Mouse (Mus musculus): ENCODE measurements around the gene Jakmip3. TPM values are rescaled to one million over a fixed set of nuclear protein-coding genes. Genes with fewer than 3 reads are reported as not detected.

Jakmip3 gene
- 0.22 TPM in 2 replicates for polyA plus RNA-seq (2015; fragmentation: Nextera tagmentation; extraction: Ambion mirVana)

DNA sequence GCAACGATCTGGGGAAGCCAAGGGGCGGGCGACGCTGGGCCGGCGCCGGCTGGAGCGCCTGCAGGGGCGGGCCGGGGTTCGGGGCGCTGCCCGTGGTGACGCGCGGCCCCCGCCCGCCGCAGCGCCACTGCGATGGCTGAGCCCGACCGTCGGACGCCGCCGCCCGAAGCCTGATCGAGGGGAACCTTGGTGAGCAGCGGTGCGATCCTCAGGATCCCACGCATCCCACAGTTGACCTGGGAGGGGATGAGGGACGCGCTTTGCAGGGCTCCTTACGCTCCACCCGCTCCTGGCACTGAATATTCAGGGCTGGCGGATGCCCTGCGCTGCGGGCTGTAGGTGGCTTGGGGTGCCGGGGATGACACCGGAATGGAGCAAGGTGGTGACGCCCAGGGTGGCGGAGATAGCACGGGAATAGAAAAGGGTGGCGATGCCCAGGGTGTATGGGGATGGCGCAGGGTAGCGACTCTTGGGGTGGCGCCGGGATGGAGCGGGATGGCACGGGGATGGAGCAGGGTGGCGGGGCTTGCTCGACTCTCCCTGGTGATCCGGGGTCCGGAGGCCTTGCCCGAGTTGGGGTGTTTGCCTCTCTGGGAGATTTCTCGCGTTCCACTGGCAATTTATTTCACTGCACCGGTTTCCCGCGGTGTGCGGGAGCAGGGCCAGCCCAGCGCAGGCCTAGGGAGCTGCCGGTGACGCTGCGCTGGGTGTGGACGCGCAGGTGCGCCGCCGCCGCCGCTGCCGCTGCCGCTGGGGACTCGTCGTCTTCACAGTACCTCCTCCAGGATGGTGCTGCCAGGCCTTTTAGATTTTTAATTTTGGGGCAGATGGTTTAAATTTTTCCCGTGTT, at the start of gene Jakmip3:
TSS of gene Jakmip3 (plus strand) at position 119 of the 850 bp plus-strand sequence.
- peak; percentile 57; the same call in 1 of the 2 replicates for ATAC-seq (ENCODE audit: low FRiP score, low TSS enrichment)
- WGBS = under 1% methylated on average over 78 of the region's 78 CpGs
- H3K9me3 ChIP-seq (ENCODE audit: low read length) = 0 out of 2 replicates have a peak, but pooled peaks cover 2% of the 10 kb centered on the region

DNA sequence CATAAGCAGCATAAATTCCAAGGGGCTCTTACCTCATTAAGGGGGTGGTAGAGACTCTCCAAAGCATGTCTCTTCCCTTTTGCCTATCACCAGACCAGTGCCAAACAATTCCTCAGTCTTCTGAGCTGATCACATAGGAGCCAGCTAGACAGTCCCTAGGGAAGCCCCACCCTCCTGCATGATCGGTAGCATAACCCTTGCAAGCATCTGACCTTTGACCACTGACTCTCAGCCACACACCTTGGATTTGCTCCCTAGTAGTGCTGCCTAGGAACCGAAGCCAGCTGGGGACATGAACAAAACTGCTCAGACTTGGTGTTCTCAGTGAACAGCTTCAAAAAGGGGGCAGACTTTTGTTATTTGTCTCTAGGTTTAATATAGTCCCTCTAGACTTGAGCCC, 42.4 kb upstream of the Jakmip3 start:
- no peaks in the 10 kb centered on the region for H3K9me3 ChIP-seq (ENCODE audit: low read length)
- H3K4me3 ChIP-seq (ENCODE audit: low read length) = no peak overlapping the region
- no peak overlapping the region for H3K4me2 ChIP-seq (replicated peaks; ENCODE audit: low read depth, low read length)
- 0 out of 2 replicates have a peak, but pooled peaks cover under 1% of the 10 kb centered on the region for H3K4me1 ChIP-seq (ENCODE audit: insufficient read depth, low read length)
- 58% methylated on average over 2 of the region's 2 CpGs for WGBS
- no peaks in the 10 kb centered on the region for H3K27me3 ChIP-seq (ENCODE audit: insufficient read depth, low read length)
- no peak overlapping the region for H3K27ac ChIP-seq (ENCODE audit: low read length)
- H3K36me3 ChIP-seq (ENCODE audit: insufficient read depth, low read length) = peaks cover 19% of the 10 kb centered on the region
- no peak overlapping the region for H3K9ac ChIP-seq (replicated peaks; ENCODE audit: low read length)
- ATAC-seq (ENCODE audit: low FRiP score, low TSS enrichment) = no peak

More for the DNA sequence above, at the start of gene Jakmip3:
- Histone ChIP-seq H3K9ac (replicated peaks; ENCODE audit: low read length) (peak within 1 kb of the TSS; percentile 28; the same call in 1 of the 2 replicates), H3K4me1 (ENCODE audit: insufficient read depth, low read length) (peaks cover 9% of the 10 kb centered on the region), H3K36me3 (ENCODE audit: insufficient read depth, low read length) (no peaks in the 10 kb centered on the region), H3K4me3 (ENCODE audit: low read length) (peak within 1 kb of the TSS; percentile 52), H3K4me2 (replicated peaks; ENCODE audit: low read depth, low read length) (peak within 1 kb of the TSS; percentile 80), H3K27ac (ENCODE audit: low read length) (no peak within 1 kb of the TSS), H3K27me3 (ENCODE audit: insufficient read depth, low read length) (peaks cover 56% of the 10 kb centered on the region)

DNA sequence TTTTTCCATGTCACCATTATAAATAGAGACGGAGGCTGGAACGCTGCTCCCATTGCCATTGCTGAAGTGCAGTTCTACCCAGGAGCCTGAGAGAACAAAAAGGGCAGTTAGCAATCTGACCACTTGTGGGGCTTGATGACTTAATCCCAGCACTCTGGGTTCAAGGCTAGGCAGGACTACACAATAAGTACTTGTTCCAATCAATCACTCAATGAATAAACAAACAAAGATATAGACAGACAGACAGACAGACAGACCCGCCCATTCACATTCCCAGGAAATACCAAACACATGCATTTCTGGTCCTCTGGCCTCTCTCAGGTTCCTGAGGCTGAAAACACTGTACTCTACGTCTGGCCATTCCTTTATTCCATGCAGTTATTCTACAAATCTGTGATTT, 41.8 kb upstream of the Jakmip3 start:
- peaks cover 19% of the 10 kb centered on the region for H3K36me3 ChIP-seq (ENCODE audit: insufficient read depth, low read length)

DNA sequence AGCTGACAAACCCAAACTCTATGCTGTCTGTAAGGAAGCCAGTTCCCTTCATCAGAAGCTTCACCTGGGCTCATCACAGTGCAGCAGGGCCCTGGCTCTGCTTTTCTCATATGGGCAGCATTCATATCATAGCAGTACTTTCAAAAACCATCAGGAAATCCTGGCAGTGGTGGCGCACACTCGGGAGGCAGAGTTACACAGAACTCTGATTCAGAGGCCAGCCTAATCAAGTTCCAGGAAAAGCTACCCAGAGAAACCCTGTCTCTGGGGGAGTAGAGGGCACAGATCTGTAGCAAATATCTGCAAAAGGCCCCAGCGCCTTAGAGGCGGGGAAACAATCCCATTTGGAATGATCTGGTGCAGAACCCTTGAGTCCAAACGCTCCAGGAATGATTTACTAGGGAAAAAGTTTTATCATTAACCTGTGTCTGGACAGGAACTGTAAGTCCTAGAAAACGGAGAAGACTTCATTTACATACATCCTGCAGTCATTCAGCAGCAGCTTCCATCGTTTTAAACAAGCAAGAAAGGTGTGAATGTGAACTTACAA, 36.6 kb upstream of the Jakmip3 start:
- ATAC-seq (ENCODE audit: low FRiP score, low TSS enrichment) = peak; percentile 37; the same call in 1 of the 2 replicates
- H3K9ac ChIP-seq (replicated peaks; ENCODE audit: low read length) = 0 out of 2 replicates have a peak overlapping the region, but pooled peaks have one; percentile 1
- H3K27me3 ChIP-seq (ENCODE audit: insufficient read depth, low read length) = no peaks in the 10 kb centered on the region
- 25% methylated on average over 7 of the region's 7 CpGs for WGBS
- peak overlapping the region; percentile 83 for H3K27ac ChIP-seq (ENCODE audit: low read length)
- no peaks in the 10 kb centered on the region for H3K9me3 ChIP-seq (ENCODE audit: low read length)
- H3K4me3 ChIP-seq (ENCODE audit: low read length) = no peak overlapping the region
- H3K4me1 ChIP-seq (ENCODE audit: insufficient read depth, low read length) = peaks cover 37% of the 10 kb centered on the region
- H3K4me2 ChIP-seq (replicated peaks; ENCODE audit: low read depth, low read length) = 0 out of 2 replicates have a peak overlapping the region, but pooled peaks have one; percentile 16
- H3K36me3 ChIP-seq (ENCODE audit: insufficient read depth, low read length) = no peaks in the 10 kb centered on the region

More for the DNA sequence above, 41.8 kb upstream of the Jakmip3 start:
- Histone ChIP-seq H3K4me1 (ENCODE audit: insufficient read depth, low read length) (peaks cover 5% of the 10 kb centered on the region), H3K27me3 (ENCODE audit: insufficient read depth, low read length) (no peaks in the 10 kb centered on the region), H3K27ac (ENCODE audit: low read length) (no peak overlapping the region), H3K9ac (replicated peaks; ENCODE audit: low read length) (no peak overlapping the region), H3K9me3 (ENCODE audit: low read length) (no peaks in the 10 kb centered on the region), H3K4me2 (replicated peaks; ENCODE audit: low read depth, low read length) (no peak overlapping the region), H3K4me3 (ENCODE audit: low read length) (no peak overlapping the region)
- 87% methylated on average over 4 of the region's 4 CpGs for WGBS
- no peak for ATAC-seq (ENCODE audit: low FRiP score, low TSS enrichment)

DNA sequence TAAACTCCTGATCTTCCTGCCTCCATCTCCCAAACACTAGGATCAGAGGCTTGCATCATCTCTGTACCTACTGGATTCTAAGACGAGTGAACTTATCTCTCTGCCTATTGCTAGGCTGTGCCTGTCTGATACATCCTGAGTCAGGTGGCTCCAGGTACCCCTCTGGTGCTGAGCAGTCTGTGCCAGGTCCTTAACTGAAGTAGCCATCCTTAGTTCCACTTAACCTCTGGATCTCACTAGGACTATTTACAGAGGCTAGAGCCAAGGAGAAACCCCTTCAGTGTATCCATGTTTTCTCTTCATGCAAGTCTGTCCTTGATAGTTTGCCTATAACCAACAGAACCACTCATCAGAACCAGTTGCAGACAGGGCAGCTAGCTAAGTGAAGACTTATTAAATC, 34.1 kb upstream of the Jakmip3 start:
- no peak overlapping the region for H3K27ac ChIP-seq (ENCODE audit: low read length)
- H3K4me3 ChIP-seq (ENCODE audit: low read length) = peak overlapping the region; percentile 25; the same call in 1 of the 2 replicates
- WGBS = 88% methylated on average over 1 of the region's 1 CpGs
- no peaks in the 10 kb centered on the region for H3K36me3 ChIP-seq (ENCODE audit: insufficient read depth, low read length)
- peak overlapping the region; percentile 36 for H3K9ac ChIP-seq (replicated peaks; ENCODE audit: low read length)
- H3K4me2 ChIP-seq (replicated peaks; ENCODE audit: low read depth, low read length) = peak overlapping the region; percentile 48
- ATAC-seq (ENCODE audit: low FRiP score, low TSS enrichment) = no peak
- peaks cover 46% of the 10 kb centered on the region for H3K4me1 ChIP-seq (ENCODE audit: insufficient read depth, low read length)
- no peaks in the 10 kb centered on the region for H3K27me3 ChIP-seq (ENCODE audit: insufficient read depth, low read length)
- no peaks in the 10 kb centered on the region for H3K9me3 ChIP-seq (ENCODE audit: low read length)

DNA sequence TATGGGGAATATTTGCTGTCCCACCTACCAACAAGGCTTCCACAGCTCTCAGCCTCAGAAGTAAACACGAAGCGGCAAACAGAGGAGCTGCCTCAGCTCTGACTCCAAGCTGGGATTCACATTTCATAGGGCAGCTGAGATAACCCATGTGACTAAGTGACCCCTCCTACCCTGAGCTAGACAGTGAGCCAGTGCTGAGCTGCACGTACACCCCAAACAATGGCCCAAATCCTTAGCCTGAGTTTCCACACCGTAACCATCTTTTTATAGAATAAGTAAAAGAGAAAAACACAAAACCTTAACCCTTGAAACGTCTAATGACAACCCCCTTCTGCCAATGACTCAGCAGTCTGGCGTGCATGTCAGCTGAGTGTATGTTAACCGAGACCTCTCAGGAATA, 33.5 kb upstream of the Jakmip3 start:
- Histone ChIP-seq H3K9me3 (ENCODE audit: low read length) (no peaks in the 10 kb centered on the region), H3K36me3 (ENCODE audit: insufficient read depth, low read length) (no peaks in the 10 kb centered on the region), H3K27me3 (ENCODE audit: insufficient read depth, low read length) (no peaks in the 10 kb centered on the region), H3K4me2 (replicated peaks; ENCODE audit: low read depth, low read length) (peak overlapping the region; percentile 48), H3K4me3 (ENCODE audit: low read length) (peak overlapping the region; percentile 25), H3K9ac (replicated peaks; ENCODE audit: low read length) (peak overlapping the region; percentile 36), H3K4me1 (ENCODE audit: insufficient read depth, low read length) (peaks cover 46% of the 10 kb centered on the region), H3K27ac (ENCODE audit: low read length) (0 out of 2 replicates have a peak overlapping the region, but pooled peaks have one; percentile 12)
- no peak for ATAC-seq (ENCODE audit: low FRiP score, low TSS enrichment)
- WGBS = 8% methylated on average over 7 of the region's 7 CpGs

DNA sequence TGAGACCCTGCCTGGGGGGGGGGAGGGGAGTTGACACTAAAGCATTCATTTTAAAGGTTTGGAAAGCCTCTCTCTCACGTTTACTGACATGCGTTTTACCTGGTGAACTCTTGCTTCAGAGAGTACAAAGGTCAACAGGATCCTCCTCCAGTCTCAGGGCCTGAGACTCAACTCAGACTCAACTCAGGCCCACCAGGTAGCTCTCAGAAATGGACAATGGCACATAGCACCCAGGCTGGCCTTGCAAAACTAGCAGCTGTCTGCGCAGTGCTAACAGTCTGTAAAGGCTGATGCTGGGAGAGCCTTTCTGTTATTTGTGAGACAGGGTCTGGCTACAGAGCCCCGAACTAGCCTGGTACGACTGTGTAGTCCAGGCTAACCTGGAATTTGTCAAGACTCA, 32.6 kb upstream of the Jakmip3 start:
- WGBS = 69% methylated on average over 5 of the region's 5 CpGs
- H3K4me1 ChIP-seq (ENCODE audit: insufficient read depth, low read length) = peaks cover 46% of the 10 kb centered on the region
- no peak for ATAC-seq (ENCODE audit: low FRiP score, low TSS enrichment)
- peak overlapping the region; percentile 66 for H3K4me3 ChIP-seq (ENCODE audit: low read length)
- no peaks in the 10 kb centered on the region for H3K9me3 ChIP-seq (ENCODE audit: low read length)
- no peaks in the 10 kb centered on the region for H3K36me3 ChIP-seq (ENCODE audit: insufficient read depth, low read length)
- H3K9ac ChIP-seq (replicated peaks; ENCODE audit: low read length) = 0 out of 2 replicates have a peak overlapping the region, but pooled peaks have one; percentile 82
- no peaks in the 10 kb centered on the region for H3K27me3 ChIP-seq (ENCODE audit: insufficient read depth, low read length)
- H3K4me2 ChIP-seq (replicated peaks; ENCODE audit: low read depth, low read length) = peak overlapping the region; percentile 74
- no peak overlapping the region for H3K27ac ChIP-seq (ENCODE audit: low read length)

DNA sequence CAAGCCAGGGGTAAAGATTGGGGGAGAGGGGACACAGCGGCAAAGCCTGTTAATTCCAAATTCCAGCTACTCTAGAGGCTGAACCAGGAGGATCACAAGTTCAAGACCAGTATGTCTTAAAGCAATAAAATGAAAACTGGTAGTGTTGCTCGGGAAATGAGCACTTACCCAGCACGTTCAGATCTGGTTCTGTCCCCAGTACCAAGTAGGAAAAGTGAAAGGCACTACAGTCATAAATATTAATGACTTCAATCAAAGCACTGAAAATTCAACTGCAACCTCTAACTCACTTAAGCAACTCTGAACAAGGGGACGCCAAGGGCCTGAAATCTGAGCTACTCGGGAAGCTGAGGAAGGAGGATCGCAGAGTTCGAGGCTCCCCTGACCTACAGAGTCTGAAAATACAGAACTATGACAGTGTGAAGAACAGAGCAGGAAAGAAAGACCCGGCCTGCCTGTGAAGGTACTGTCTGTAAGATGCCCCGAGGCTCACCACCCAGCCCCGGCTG, 31.7 kb upstream of the Jakmip3 start:
- Histone ChIP-seq H3K36me3 (ENCODE audit: insufficient read depth, low read length) (no peaks in the 10 kb centered on the region), H3K4me1 (ENCODE audit: insufficient read depth, low read length) (peaks cover 41% of the 10 kb centered on the region), H3K4me3 (ENCODE audit: low read length) (peak overlapping the region; percentile 66), H3K27ac (ENCODE audit: low read length) (peak overlapping the region; percentile 48), H3K27me3 (ENCODE audit: insufficient read depth, low read length) (no peaks in the 10 kb centered on the region), H3K9me3 (ENCODE audit: low read length) (no peaks in the 10 kb centered on the region), H3K4me2 (replicated peaks; ENCODE audit: low read depth, low read length) (peak overlapping the region; percentile 74), H3K9ac (replicated peaks; ENCODE audit: low read length) (peak overlapping the region; percentile 82)
- WGBS = 6% methylated on average over 10 of the region's 10 CpGs
- ATAC-seq (ENCODE audit: low FRiP score, low TSS enrichment) = peak; percentile 53; the same call in 1 of the 2 replicates

DNA sequence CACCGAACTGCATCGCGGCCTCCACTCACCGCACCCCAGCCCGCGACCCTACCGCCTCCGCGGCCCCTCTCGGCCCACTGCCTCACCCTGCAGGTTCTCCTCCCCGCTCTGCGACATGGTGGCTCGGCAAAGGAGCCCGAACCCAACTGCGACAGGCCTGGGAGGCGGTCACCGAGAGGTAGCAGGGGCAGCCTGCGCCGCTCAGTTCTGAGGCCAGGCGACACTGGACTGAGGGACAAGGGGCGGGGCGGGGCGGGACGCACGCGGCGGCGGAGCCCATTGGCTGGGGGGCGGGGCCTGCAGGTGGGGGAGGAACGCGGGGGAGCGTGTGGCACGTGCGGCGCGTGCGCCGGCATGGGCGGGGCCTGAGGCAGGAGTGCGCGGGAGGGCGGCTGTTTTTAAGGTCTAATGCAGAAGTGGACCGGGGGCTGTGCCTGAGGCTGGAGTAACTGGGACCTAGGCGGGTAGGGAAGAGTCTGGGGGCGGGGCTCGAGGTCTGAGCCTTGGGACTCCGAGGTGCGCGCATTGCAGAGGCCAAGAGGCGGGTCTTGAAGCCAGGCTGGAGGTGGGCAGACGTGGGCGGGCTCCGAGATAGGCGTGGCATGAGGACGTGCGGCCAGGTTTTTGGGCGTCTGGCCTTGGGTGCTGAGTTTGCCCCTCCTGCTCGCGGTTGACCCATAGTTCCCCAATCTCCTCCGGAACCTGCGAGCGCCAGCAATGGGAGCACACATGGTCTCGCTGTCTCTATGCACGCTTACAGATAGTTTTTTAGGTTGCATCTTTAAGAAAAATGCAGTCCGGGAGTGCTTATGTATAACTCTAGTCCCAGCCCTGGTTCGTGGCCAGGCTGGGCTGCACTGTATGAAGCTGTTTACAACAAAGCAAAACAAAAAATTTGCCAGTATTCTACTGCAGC, 31.0 kb upstream of the Jakmip3 start, which contains the start of gene Bnip3:
TSS of gene Bnip3 (minus strand) at position 243 of the 916 bp plus-strand sequence.
- no peaks in the 10 kb centered on the region for H3K27me3 ChIP-seq (ENCODE audit: insufficient read depth, low read length)
- H3K27ac ChIP-seq (ENCODE audit: low read length) = peak within 1 kb of the TSS; percentile 73
- H3K9ac ChIP-seq (replicated peaks; ENCODE audit: low read length) = peak within 1 kb of the TSS; percentile 82
- H3K4me2 ChIP-seq (replicated peaks; ENCODE audit: low read depth, low read length) = peak within 1 kb of the TSS; percentile 74
- under 1% methylated on average over 65 of the region's 66 CpGs for WGBS
- H3K9me3 ChIP-seq (ENCODE audit: low read length) = no peaks in the 10 kb centered on the region
- H3K36me3 ChIP-seq (ENCODE audit: insufficient read depth, low read length) = no peaks in the 10 kb centered on the region
- H3K4me1 ChIP-seq (ENCODE audit: insufficient read depth, low read length) = peaks cover 35% of the 10 kb centered on the region
- H3K4me3 ChIP-seq (ENCODE audit: low read length) = peak within 1 kb of the TSS; percentile 66
- ATAC-seq (ENCODE audit: low FRiP score, low TSS enrichment) = peak; percentile 96
